Mouse (Mus musculus) olfactory bulb, adult 2 months (tissue): ENCODE measurements around the gene Arid1b. TPM values are rescaled to one million over a fixed set of nuclear protein-coding genes. Genes with fewer than 3 reads are reported as not detected.

Source experiments
- H3K27ac ChIP-seq: fragments of 200-500 bp; 2 replicates; pipeline ENCODE4 v1.5.1; 2012; ENCODE audit warnings: low read depth, low read length; ENCODE audit not compliant: insufficient read depth
- H3K4me1 ChIP-seq: fragments of 200-500 bp; 2 replicates; pipeline ENCODE4 v1.6.1; 2012; ENCODE audit warnings: low read length; ENCODE audit not compliant: control insufficient read depth, insufficient read depth
- H3K4me3 ChIP-seq: fragments of 200-500 bp; 2 replicates; pipeline ENCODE4 v1.5.1; 2012; ENCODE audit warnings: mild to moderate bottlenecking, low read depth, low read length, moderate library complexity; ENCODE audit not compliant: insufficient read depth
- CTCF ChIP-seq: fragments of 200-500 bp; IDR thresholded peaks from 2 replicates; pipeline ENCODE4 v1.5.1; 2012; ENCODE audit warnings: low read depth, mild to moderate bottlenecking, low read length, moderate library complexity; ENCODE audit not compliant: insufficient read depth
- POLR2A ChIP-seq: fragments of 200-500 bp; IDR thresholded peaks from 2 replicates; pipeline ENCODE4 v1.6.1; 2012; ENCODE audit warnings: mild to moderate bottlenecking, low read depth, low read length, moderate library complexity; ENCODE audit not compliant: insufficient read depth
- WGBS: fragments of 180-500 bp; shearing (Covaris S2); methylation state at CpG from one replicate; pipeline ENCODE4 v1.1.7; 2018; 5-methylcytosine and 5-hydroxymethylcytosine counted together
- polyA plus RNA-seq: library from polyadenylated mRNA; stranded (reverse); fragments of >200 nt; gene quantifications from 2 replicates; pipeline ENCODE4 v1.2.4, GENCODE M21; 2012; ENCODE audit warnings: low replicate concordance; ENCODE audit not compliant: missing spikeins, insufficient read depth, insufficient read length

Gene Arid1b
- polyA plus RNA-seq, 1 experiment = not detected

- Histone ChIP-seq H3K27ac (peak overlapping the region; percentile 41; the same call in 1 of the 2 replicates), H3K4me1 (peaks cover 18% of the 10 kb centered on the region), H3K4me3 (no peak overlapping the region)
- TF ChIP-seq POLR2A (no peak), CTCF (no peak)
- WGBS = 36% methylated on average over 12 of the region's 12 CpGs
These were observed 218.0 kb downstream of the Arid1b start for GRCm38 (mm10) chr17:5212166-5212565.

GRCm38 (mm10) chr17:5213441-5213840 lies 219.3 kb downstream of the Arid1b start:
- TF ChIP-seq POLR2A (no peak), CTCF (no peak)
- no peak overlapping the region for H3K27ac ChIP-seq
- 47% methylated on average over 6 of the region's 6 CpGs for WGBS
- H3K4me3 ChIP-seq = no peak overlapping the region
- peaks cover 28% of the 10 kb centered on the region for H3K4me1 ChIP-seq

GRCm38 (mm10) chr17:5215352-5215751 lies 221.2 kb downstream of the Arid1b start:
- no peak overlapping the region for H3K4me3 ChIP-seq
- H3K27ac ChIP-seq = no peak overlapping the region
- WGBS = 95% methylated on average over 4 of the region's 4 CpGs
- TF ChIP-seq POLR2A = no peak
- H3K4me1 ChIP-seq = peaks cover 28% of the 10 kb centered on the region

GRCm38 (mm10) chr17:5216965-5217546 lies 222.9 kb downstream of the Arid1b start:
- Histone ChIP-seq H3K4me3 (no peak overlapping the region), H3K4me1 (peaks cover 28% of the 10 kb centered on the region), H3K27ac (no peak overlapping the region)
- 52% methylated on average over 10 of the region's 10 CpGs for WGBS
- TF ChIP-seq CTCF = no peak
- TF ChIP-seq POLR2A = no peak

- no peak for TF ChIP-seq CTCF
- peaks cover 25% of the 10 kb centered on the region for H3K4me1 ChIP-seq
- WGBS = 51% methylated on average over 9 of the region's 9 CpGs
- H3K4me3 ChIP-seq = no peak overlapping the region
- H3K27ac ChIP-seq = no peak overlapping the region
These were observed 224.0 kb downstream of the Arid1b start for GRCm38 (mm10) chr17:5217852-5218845.

- peaks cover 20% of the 10 kb centered on the region for H3K4me1 ChIP-seq
- H3K27ac ChIP-seq = no peak overlapping the region
- H3K4me3 ChIP-seq = no peak overlapping the region
- TF ChIP-seq POLR2A (no peak), CTCF (no peak)
- WGBS = 87% methylated on average over 6 of the region's 6 CpGs
These were observed 224.9 kb downstream of the Arid1b start for GRCm38 (mm10) chr17:5218955-5219557.

GRCm38 (mm10) chr17:5221041-5221440 lies 226.9 kb downstream of the Arid1b start:
- H3K4me1 ChIP-seq = peaks cover 20% of the 10 kb centered on the region
- H3K4me3 ChIP-seq = no peak overlapping the region
- WGBS = 68% methylated on average over 8 of the region's 8 CpGs
- H3K27ac ChIP-seq = no peak overlapping the region
- no peak for TF ChIP-seq CTCF
- no peak for TF ChIP-seq POLR2A

- Histone ChIP-seq H3K4me1 (peaks cover 20% of the 10 kb centered on the region), H3K27ac (no peak overlapping the region), H3K4me3 (no peak overlapping the region)
- WGBS = 69% methylated on average over 4 of the region's 4 CpGs
- TF ChIP-seq CTCF (no peak), POLR2A (no peak)
These were observed 227.4 kb downstream of the Arid1b start for GRCm38 (mm10) chr17:5221558-5221957.

- no peak overlapping the region for H3K4me3 ChIP-seq
- TF ChIP-seq POLR2A (no peak), CTCF (no peak)
- H3K27ac ChIP-seq = no peak overlapping the region
- 52% methylated on average over 2 of the region's 2 CpGs for WGBS
- H3K4me1 ChIP-seq = peaks cover 14% of the 10 kb centered on the region
These were observed 228.7 kb downstream of the Arid1b start for GRCm38 (mm10) chr17:5222827-5223226.
